Mouse (Mus musculus) CH12.LX (cell line): Measurements from ENCODE around the gene Cdyl. TPM values are rescaled to one million over a fixed set of nuclear protein-coding genes. Genes with fewer than 3 reads are reported as not detected.
A peak's percentile ranks its signal among the peaks of the same experiment; 100 is the strongest.

Source experiments
- DNase-seq: peaks from one replicate; pipeline ENCODE4 v3.0.0-alpha.2; 2013; ENCODE audit errors: extremely low read depth
- H3K27ac ChIP-seq: 2 replicates; pipeline ENCODE4 v1.5.1; 2012; ENCODE audit warnings: low read depth, mild to moderate bottlenecking, control low read depth, moderate library complexity; ENCODE audit not compliant: insufficient read depth
- H3K27me3 ChIP-seq: replicated peaks from 2 replicates; pipeline ENCODE3; 2012; ENCODE audit warnings: inconsistent platforms
- H3K36me3 ChIP-seq, 2 experiments: replicated peaks in 1 of 2; 2 replicates each; pipeline versions ENCODE3 to v1.6.1; 2012; ENCODE audit warnings: inconsistent platforms in 1 of 2, low read length in 1 of 2, mild to moderate bottlenecking in 1 of 2, mixed read lengths in 1 of 2, moderate library complexity in 1 of 2; ENCODE audit not compliant: control insufficient read depth in 1 of 2, insufficient read depth in 1 of 2
- H3K4me1 ChIP-seq, 2 experiments: 2 replicates each; pipeline ENCODE4 v1.6.1; 2012; ENCODE audit warnings: inconsistent platforms in 1 of 2, moderate library complexity in 1 of 2; ENCODE audit not compliant: insufficient read depth in 2 of 2, control insufficient read depth in 1 of 2
- H3K4me2 ChIP-seq: 2 replicates; pipeline ENCODE4 v1.6.1; 2012; ENCODE audit warnings: low read depth, mild to moderate bottlenecking, control low read depth; ENCODE audit not compliant: poor library complexity, insufficient read depth, severe bottlenecking
- H3K4me3 ChIP-seq, 3 experiments: fragments of 150-350 bp in 1 of 3; sonication (generic) in 1 of 3; replicated peaks in 1 of 3; 2 replicates each; pipeline versions ENCODE3 to v1.5.1; 2011 to 2012; ENCODE audit warnings: low read depth in 2 of 3, low read length in 2 of 3, mild to moderate bottlenecking in 2 of 3, moderate library complexity in 2 of 3, control low read depth in 1 of 3, improper control_type of control experiment in 1 of 3, inconsistent platforms in 1 of 3, mixed read lengths in 1 of 3; ENCODE audit not compliant: poor library complexity in 1 of 3
- H3K79me2 ChIP-seq: replicated peaks from 2 replicates; pipeline ENCODE4 v1.6.1; 2012; ENCODE audit warnings: mild to moderate bottlenecking, moderate library complexity; ENCODE audit not compliant: control insufficient read depth, poor library complexity, insufficient read depth, severe bottlenecking; ENCODE audit errors: extremely low read depth
- H3K9ac ChIP-seq: 2 replicates; pipeline ENCODE4 v1.6.1; 2012; ENCODE audit warnings: low read depth, mild to moderate bottlenecking, control low read depth, moderate library complexity; ENCODE audit not compliant: insufficient read depth
- H3K9me3 ChIP-seq: replicated peaks from 2 replicates; pipeline ENCODE3; 2012; ENCODE audit warnings: low read length, inconsistent platforms, mixed read lengths
- BHLHE40 ChIP-seq: IDR thresholded peaks from 2 replicates; pipeline ENCODE4 v1.6.1; 2011; ENCODE audit warnings: mild to moderate bottlenecking, low read depth, low read length, improper control_type of control experiment
- CHD1 ChIP-seq: IDR thresholded peaks from 2 replicates; pipeline ENCODE4 v1.6.1; 2012; ENCODE audit warnings: low read depth, low read length, improper control_type of control experiment, inconsistent platforms
- CTCF ChIP-seq, 2 experiments: IDR thresholded peaks in 1 of 2; conservative IDR thresholded peaks in 1 of 2; 2 replicates each; pipeline ENCODE4 v1.5.1; 2011 to 2012; ENCODE audit warnings: low read depth in 2 of 2, low read length in 2 of 2, improper control_type of control experiment in 1 of 2, inconsistent platforms in 1 of 2, mild to moderate bottlenecking in 1 of 2, moderate library complexity in 1 of 2
- IRF4 ChIP-seq: IDR thresholded peaks from 2 replicates; pipeline ENCODE4 v1.6.1; 2014; ENCODE audit warnings: low read depth, mild to moderate bottlenecking, inconsistent platforms, low read length, improper control_type of control experiment
- MAX ChIP-seq: IDR thresholded peaks from 2 replicates; pipeline ENCODE4 v1.6.1; 2011; ENCODE audit warnings: low read length, improper control_type of control experiment
- POLR2AphosphoS2 ChIP-seq: IDR thresholded peaks from 2 replicates; pipeline ENCODE4 v1.6.1; 2011; ENCODE audit warnings: low read depth, low read length, improper control_type of control experiment
- RCOR1 ChIP-seq: conservative IDR thresholded peaks from 2 replicates; pipeline ENCODE4 v1.6.1; 2012; ENCODE audit warnings: low read depth, mild to moderate bottlenecking, inconsistent platforms, low read length, improper control_type of control experiment
- SIN3A ChIP-seq: IDR thresholded peaks from 2 replicates; pipeline ENCODE4 v1.6.1; 2012; ENCODE audit warnings: low read length, improper control_type of control experiment, inconsistent platforms
- SMC3 ChIP-seq: IDR thresholded peaks from 2 replicates; pipeline ENCODE4 v1.6.1; 2011; ENCODE audit warnings: low read depth, low read length, improper control_type of control experiment
- USF1 ChIP-seq: IDR thresholded peaks from 2 replicates; pipeline ENCODE4 v1.6.1; 2014; ENCODE audit warnings: low read depth, mild to moderate bottlenecking, inconsistent platforms, low read length, improper control_type of control experiment
- ZMIZ1 ChIP-seq: IDR thresholded peaks from 2 replicates; pipeline ENCODE4 v1.6.1; 2012; ENCODE audit warnings: low read depth, mild to moderate bottlenecking, inconsistent platforms, low read length, improper control_type of control experiment
- dilution Hi-C: fragments of 300-500 bp; cut with MboI; formaldehyde crosslinking; loops from 2 replicates; pipeline ENCODE4 v1.14.3; 2020; ENCODE audit warnings: low sequenced_read_pairs; ENCODE audit not compliant: extremely low pct_unique_long_range_greater_than_20kb, extremely low pct_ligation_motif_present
- in situ Hi-C: fragments of 300-500 bp; cut with MboI; formaldehyde crosslinking; loops from 3 replicates; pipeline ENCODE4 v1.14.3; 2019; ENCODE audit warnings: low sequenced_read_pairs, low pct_ligation_motif_present, low pct_unique_long_range_greater_than_20kb, mixed read lengths
- polyA plus RNA-seq: library from polyadenylated mRNA; unstranded; fragments of >175 nt; gene quantifications from 2 replicates; pipeline ENCODE4 v1.2.1, GENCODE M21; 2012; ENCODE audit warnings: low read depth; ENCODE audit not compliant: insufficient read length
- total RNA-seq, 2 experiments: library from RNA; depleted of rRNA; stranded (reverse); fragments of 300-350 nt in 1 of 2; fragments of >200 nt in 1 of 2; gene quantifications; 2 replicates each; pipeline ENCODE4 v1.2.3; 2012 to 2014

The Cdyl gene
- total and polyA plus RNA-seq, 3 experiments = 5.7 to 9.1 (median 8.3) TPM

GRCm38 (mm10) chr13:35742696-35743095, 83.1 kb downstream of the Cdyl start:
- Histone ChIP-seq H3K79me2 (peaks cover 32% of the 10 kb centered on the region), H3K36me3 (peaks cover 0 to 10% of the 10 kb centered on the region in 2 experiments), H3K4me2 (peak overlapping the region; percentile 99), H3K9me3 (peaks cover 21% of the 10 kb centered on the region), H3K27me3 (no peaks in the 10 kb centered on the region), H3K9ac (peak overlapping the region; percentile 92), H3K27ac (no peak overlapping the region), H3K4me3 (peak overlapping the region; percentile 77 to 97 (median 84)), H3K4me1 (peaks cover 4 to 13% of the 10 kb centered on the region in 2 experiments; a peak in 2 of 4 replicates)
- in situ Hi-C loops = no loop called here
- DNase-seq = no peak
- dilution Hi-C loops = no loop called here
- TF ChIP-seq MAX (no peak), SIN3A (0 out of 2 replicates have a peak, but pooled peaks have one; percentile 21), CHD1 (no peak), CTCF (conservative IDR thresholded peaks at IDR 0.05 in 1 of 2, IDR thresholded peaks at IDR 0.05 in 1 of 2; ENCODE audit: low read depth in 2 of 2, low read length in 2 of 2) (no peak)

DNA sequence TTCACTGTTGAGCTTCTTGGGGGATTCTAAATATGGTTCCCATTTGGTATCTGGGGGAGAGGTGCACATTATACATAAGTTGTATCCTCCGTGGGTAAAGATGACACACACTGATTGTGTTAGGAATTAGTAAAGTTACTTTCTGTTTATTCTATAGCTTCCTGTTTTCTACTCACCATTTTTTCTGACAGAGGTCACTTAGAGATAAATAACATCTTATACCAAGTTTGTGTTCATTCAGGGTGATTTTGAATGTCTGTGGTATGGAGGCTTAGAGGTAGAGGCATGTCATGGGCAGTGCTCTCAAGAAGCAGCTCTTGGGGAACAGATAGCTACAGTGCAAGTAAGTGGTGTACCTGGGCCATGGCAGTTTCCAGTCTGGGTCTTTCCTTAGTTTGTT, 83.6 kb downstream of the Cdyl start:
- no peak for DNase-seq
- no peak for TF ChIP-seq USF1
- no peak for TF ChIP-seq CTCF (conservative IDR thresholded peaks at IDR 0.05 in 1 of 2, IDR thresholded peaks at IDR 0.05 in 1 of 2; ENCODE audit: low read depth in 2 of 2, low read length in 2 of 2)
- TF ChIP-seq IRF4 = no peak
- TF ChIP-seq SMC3 = no peak
- TF ChIP-seq RCOR1 = no peak
- TF ChIP-seq BHLHE40 = no peak
- TF ChIP-seq POLR2AphosphoS2 = no peak
- H3K4me3 ChIP-seq = peak overlapping the region; percentile 77 to 97 (median 84)
- H3K36me3 ChIP-seq = peaks cover 0 to 10% of the 10 kb centered on the region in 2 experiments
- peak overlapping the region; percentile 99 for H3K4me2 ChIP-seq
- H3K4me1 ChIP-seq = peaks cover 4 to 13% of the 10 kb centered on the region in 2 experiments; a peak in 2 of 4 replicates
- peaks cover 22% of the 10 kb centered on the region for H3K9me3 ChIP-seq
- in situ Hi-C loops = no loop called here
- no peaks in the 10 kb centered on the region for H3K27me3 ChIP-seq
- peak overlapping the region; percentile 92 for H3K9ac ChIP-seq
- peaks cover 35% of the 10 kb centered on the region for H3K79me2 ChIP-seq
- no peak overlapping the region for H3K27ac ChIP-seq
- dilution Hi-C loops = no loop called here

DNA sequence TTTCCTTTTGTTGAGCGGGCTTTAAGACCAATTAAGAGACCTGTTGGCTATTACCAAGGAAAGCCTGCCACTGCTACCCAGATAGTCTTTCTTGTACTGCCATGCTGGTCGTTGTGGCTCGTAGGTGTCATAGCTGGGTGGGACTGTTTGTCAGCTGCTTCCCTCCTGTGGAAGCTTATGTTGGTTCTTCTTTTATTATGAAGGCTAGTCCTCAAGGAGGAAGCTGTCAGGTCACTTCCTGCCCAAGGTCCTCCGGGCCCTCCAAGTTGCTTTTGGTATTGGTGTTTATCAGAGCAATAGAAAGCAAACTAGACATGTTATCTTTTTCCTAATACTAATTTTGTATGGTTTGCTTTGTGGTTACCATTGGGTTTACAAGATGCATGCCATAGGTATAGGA, 89.6 kb downstream of the Cdyl start:
- DNase-seq = no peak
- H3K4me2 ChIP-seq = no peak overlapping the region
- no peak overlapping the region for H3K9ac ChIP-seq
- peaks cover 2 to 13% of the 10 kb centered on the region in 2 experiments; a peak in 3 of 4 replicates for H3K4me1 ChIP-seq
- dilution Hi-C loops = no loop called here
- H3K4me3 ChIP-seq = no peak overlapping the region
- H3K27ac ChIP-seq = no peak overlapping the region
- H3K27me3 ChIP-seq = no peaks in the 10 kb centered on the region
- TF ChIP-seq ZMIZ1 = no peak
- TF ChIP-seq, all 38 proteins: peak for 0
- peaks cover 19% of the 10 kb centered on the region for H3K9me3 ChIP-seq
- peaks cover 38% of the 10 kb centered on the region for H3K79me2 ChIP-seq
- peaks cover 0 to 17% of the 10 kb centered on the region in 2 experiments for H3K36me3 ChIP-seq
- in situ Hi-C loops = no loop called here
